ENCODE assay signal across 9 mouse cellular contexts in genomic region chr16:20695622-20696323, GRCm38 (mm10). TPM values are rescaled to one million over a fixed set of nuclear protein-coding genes. Genes with fewer than 3 reads are reported as not detected.
DNase-seq lines count a peak whose midpoint lies in the region; ATAC-seq lines count a peak whose summit lies in the region.
"Had no signal": no experiment of that assay in that cellular context is flagged by ENCODE, and none has a peak within 500 bp of the region (broad histone marks: within the 10 kb centered on the region; RNA-seq: fewer than 3 reads in every experiment).

No protein-coding gene starts in this region.

- peak overlapping the region; percentile 56 for H3K4me2 ChIP-seq in intestine, embryonic 16.5 days (ENCODE audit: low read depth, low read length)

- H3K9me3 ChIP-seq in embryonic facial prominence, embryonic 10.5 days: no peaks in the 10 kb centered on the region
- H3K9me3 ChIP-seq in intestine, embryonic 16.5 days (ENCODE audit: control insufficient read depth, low read length): no peaks in the 10 kb centered on the region

- peaks cover 46% of the 10 kb centered on the region for H3K27me3 ChIP-seq in embryonic facial prominence, embryonic 10.5 days (replicated peaks; ENCODE audit: low read depth, poor library complexity, severe bottlenecking)
- H3K27me3 ChIP-seq in intestine, embryonic 16.5 days (replicated peaks; ENCODE audit: control insufficient read depth, insufficient read depth, low read length): no peaks in the 10 kb centered on the region; the same call in 1 of the 2 replicates

- H3K27ac ChIP-seq in embryonic facial prominence, embryonic 10.5 days (replicated peaks): peak overlapping the region; percentile 74
- no peak overlapping the region for H3K27ac ChIP-seq in intestine, embryonic 16.5 days (ENCODE audit: low read length)

- DNase-seq in spleen, postnatal 4 days (ENCODE audit: low spot score in 2 of 2): peak; percentile 31 to 66
- DNase-seq in spleen, postnatal 14 days (ENCODE audit: low spot score in 2 of 2): no peak
- DNase-seq in embryonic facial prominence, embryonic 10.5 days (ENCODE audit: low spot score): peak; percentile 83
- DNase-seq in heart, adult 11 months: peak; percentile 99
- peak; percentile 98 for DNase-seq in left cerebral cortex, postnatal 10 days (ENCODE audit: extremely low spot score in 1 of 2, low spot score in 2 of 2)
- DNase-seq in mesoderm, embryonic 11.5 days (ENCODE audit: low read depth, low spot score): peak; percentile 93
- DNase-seq in skeletal muscle tissue, adult 2 months (ENCODE audit: low read depth, low spot score): peak; percentile 80

- 5% methylated on average over 46 of the region's 46 CpGs for WGBS in embryonic facial prominence, embryonic 10.5 days
- 4% methylated on average over 44 of the region's 46 CpGs for WGBS in intestine, embryonic 16.5 days

- H3K4me1 ChIP-seq in embryonic facial prominence, embryonic 10.5 days: peaks cover 48% of the 10 kb centered on the region
- peaks cover 19% of the 10 kb centered on the region for H3K4me1 ChIP-seq in intestine, embryonic 16.5 days (ENCODE audit: control insufficient read depth, insufficient read depth, low read length)

- intact Hi-C loops in left cerebral cortex, postnatal 10 days (cut with DNase I): no loop called here

- H3K36me3 ChIP-seq in embryonic facial prominence, embryonic 10.5 days (replicated peaks): peaks cover 20% of the 10 kb centered on the region
- 0 out of 2 replicates have a peak, but pooled peaks cover 4% of the 10 kb centered on the region for H3K36me3 ChIP-seq in intestine, embryonic 16.5 days (ENCODE audit: control insufficient read depth, insufficient read depth, low read length)

- peak; percentile 47 for ATAC-seq in intestine, embryonic 16.5 days

- H3K9ac ChIP-seq in intestine, embryonic 16.5 days (ENCODE audit: low read depth, low read length): peak overlapping the region; percentile 56

- H3K4me3 ChIP-seq in embryonic facial prominence, embryonic 10.5 days: peak overlapping the region; percentile 61
- H3K4me3 ChIP-seq in intestine, embryonic 16.5 days (ENCODE audit: low read length): peak overlapping the region; percentile 40

RNA-seq across cellular contexts. Expression of gene Fam131a, which starts 2.7 kb away (rescaled TPM):
- polyA plus RNA-seq in embryonic facial prominence, embryonic 10.5 days (2016; fragmentation: Nextera tagmentation; extraction: Ambion mirVana): 2.9 and 4.8 TPM in 2 replicates
- 6.2 and 6.8 TPM in 2 replicates for polyA plus RNA-seq in intestine, embryonic 16.5 days (2015; fragmentation: Nextera tagmentation; extraction: Ambion mirVana)
- total RNA-seq in left cerebral cortex, postnatal 10 days (2021): 100 to 1,000 TPM; 264 to 267 TPM
- total RNA-seq: neutrophil, adult 5-6 weeks had no signal

RNA-seq across cellular contexts. Expression of gene Polr2h, which starts 21.7 kb away (rescaled TPM):
- 151 and 153 TPM in 2 replicates for polyA plus RNA-seq in embryonic facial prominence, embryonic 10.5 days (2016; fragmentation: Nextera tagmentation; extraction: Ambion mirVana)
- polyA plus RNA-seq in intestine, embryonic 16.5 days (2015; fragmentation: Nextera tagmentation; extraction: Ambion mirVana): 84.5 and 95.5 TPM in 2 replicates
- total RNA-seq in left cerebral cortex, postnatal 10 days (2021): 10 to 100 TPM; 26.3 to 28.3 TPM

RNA-seq across cellular contexts. Expression of gene Clcn2, which starts 21.8 kb away (rescaled TPM):
- polyA plus RNA-seq in embryonic facial prominence, embryonic 10.5 days (2016; fragmentation: Nextera tagmentation; extraction: Ambion mirVana): 13.9 and 15.9 TPM in 2 replicates
- 12.0 and 13.1 TPM in 2 replicates for polyA plus RNA-seq in intestine, embryonic 16.5 days (2015; fragmentation: Nextera tagmentation; extraction: Ambion mirVana)
- total RNA-seq in left cerebral cortex, postnatal 10 days (2021): 10 to 100 TPM; 50.9 to 51.1 TPM

RNA-seq across cellular contexts. Expression of gene Eif4g1, which starts 27.7 kb away (rescaled TPM):
- polyA plus RNA-seq in embryonic facial prominence, embryonic 10.5 days (2016; fragmentation: Nextera tagmentation; extraction: Ambion mirVana): 251 and 260 TPM in 2 replicates
- 158 and 162 TPM in 2 replicates for polyA plus RNA-seq in intestine, embryonic 16.5 days (2015; fragmentation: Nextera tagmentation; extraction: Ambion mirVana)
- 100 to 1,000 TPM; 361 to 366 TPM for total RNA-seq in left cerebral cortex, postnatal 10 days (2021)

RNA-seq across cellular contexts. Expression of gene Chrd, which starts 37.2 kb away (rescaled TPM):
- polyA plus RNA-seq in embryonic facial prominence, embryonic 10.5 days (2016; fragmentation: Nextera tagmentation; extraction: Ambion mirVana): 1.3 and 1.4 TPM in 2 replicates
- 3.0 and 3.1 TPM in 2 replicates for polyA plus RNA-seq in intestine, embryonic 16.5 days (2015; fragmentation: Nextera tagmentation; extraction: Ambion mirVana)
- total RNA-seq in left cerebral cortex, postnatal 10 days (2021): 10 to 100 TPM; 18.4 to 21.8 TPM
- total RNA-seq: neutrophil, adult 5-6 weeks had no signal

Comparison
In these comparisons a context has a peak if more than half of its experiments do, and no peak if none do; other contexts are left out.
1. DNase-seq: peak in spleen, postnatal 4 days (2 of 2), embryonic facial prominence, embryonic 10.5 days (single experiment), heart, adult 11 months (single experiment), left cerebral cortex, postnatal 10 days (2 of 2), mesoderm, embryonic 11.5 days (single experiment) and skeletal muscle tissue, adult 2 months (single experiment); none in spleen, postnatal 14 days (0 of 2).